Mouse (Mus musculus) MEL (cell line): Measurements from ENCODE around the gene Sh3bgrl.

ENCODE experiments used
- CTCF ChIP-seq, 3 experiments: IDR thresholded peaks in 2 of 3; conservative IDR thresholded peaks in 1 of 3; 2 replicates each; pipeline ENCODE4 v1.5.1; 2011 to 2012; ENCODE audit warnings: low read length in 3 of 3, low read depth in 2 of 3, mild to moderate bottlenecking in 2 of 3, improper control_type of control experiment in 1 of 3, inconsistent platforms in 1 of 3, mixed read lengths in 1 of 3, moderate library complexity in 1 of 3; ENCODE audit not compliant: control insufficient read depth in 1 of 3, insufficient read depth in 1 of 3, poor library complexity in 1 of 3, severe bottlenecking in 1 of 3
- MAX ChIP-seq: IDR thresholded peaks from 2 replicates; pipeline ENCODE4 v1.6.1; 2011; ENCODE audit warnings: low read length, improper control_type of control experiment
- TCF12 ChIP-seq: IDR thresholded peaks from 2 replicates; pipeline ENCODE4 v1.6.1; 2014; ENCODE audit warnings: low read depth, mild to moderate bottlenecking, inconsistent platforms, low read length, improper control_type of control experiment, moderate library complexity
- ZC3H11A ChIP-seq: IDR thresholded peaks from 2 replicates; pipeline ENCODE4 v1.6.1; 2012; ENCODE audit warnings: low read depth, mild to moderate bottlenecking, inconsistent platforms, low read length, improper control_type of control experiment

- TF ChIP-seq CTCF (IDR thresholded peaks at IDR 0.05 in 2 of 3, conservative IDR thresholded peaks at IDR 0.05 in 1 of 3; ENCODE audit: control insufficient read depth in 1 of 3, insufficient read depth in 1 of 3, low read depth in 2 of 3, low read length in 3 of 3, poor library complexity in 1 of 3, severe bottlenecking in 1 of 3): no peak
- TF ChIP-seq MAX: no peak
- TF ChIP-seq ZC3H11A: no peak
- TF ChIP-seq TCF12: no peak
Measured at GRCm38 (mm10) chrX:109191436-109191835, 96.3 kb downstream of the Sh3bgrl start.
